Mouse (Mus musculus) liver, adult 2 months (tissue): ENCODE data around the gene Nell2.
"Not testable (repeated sequence)": the region's sequence is repeated elsewhere in the genome, so short reads cannot be mapped to it uniquely, and the experiment has no call there.

Experiments
- CTCF ChIP-seq: fragments of 200-500 bp; IDR thresholded peaks from 2 replicates; pipeline ENCODE4 v1.5.1; 2011; ENCODE audit warnings: low read depth, low read length, control low read depth
- POLR2A ChIP-seq: fragments of 200-500 bp; IDR thresholded peaks from 2 replicates; pipeline ENCODE4 v1.6.1; 2011; ENCODE audit warnings: low read length, control low read depth; ENCODE audit not compliant: insufficient read depth; ENCODE audit errors: extremely low read depth

DNA sequence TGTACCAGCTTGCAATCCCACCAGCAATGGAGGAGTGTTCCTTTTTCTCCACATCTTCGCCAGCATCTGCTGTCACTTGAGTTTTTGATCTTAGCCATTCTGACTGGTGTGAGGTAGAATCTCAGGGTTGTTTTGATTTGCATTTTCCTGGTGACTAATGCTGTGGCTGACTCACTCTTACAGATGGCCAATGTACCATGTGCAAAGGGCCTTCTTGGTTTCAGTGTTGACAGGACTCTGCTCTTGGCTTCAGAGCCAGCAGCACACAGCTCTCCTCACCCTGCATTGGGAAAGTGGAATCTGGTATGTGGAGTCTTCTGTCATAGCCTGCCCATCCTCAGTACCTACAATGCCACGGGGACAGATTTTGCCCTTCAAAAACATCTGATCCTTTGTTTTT lies 15.1 kb downstream of the Nell2 start:
- not testable (repeated sequence) for TF ChIP-seq POLR2A, CTCF
